Mouse (Mus musculus): ENCODE measurements around the gene Kat5. TPM values are rescaled to one million over a fixed set of nuclear protein-coding genes. Genes with fewer than 3 reads are reported as not detected.

The Kat5 gene
- 10.2 TPM for polyA plus RNA-seq (2015; fragmentation: Illumina TruSeq; extraction: RNeasy Lipid Tissue Mini Kit (QIAGEN cat#74804); ENCODE audit: insufficient read depth, low read depth, low replicate concordance)

DNA sequence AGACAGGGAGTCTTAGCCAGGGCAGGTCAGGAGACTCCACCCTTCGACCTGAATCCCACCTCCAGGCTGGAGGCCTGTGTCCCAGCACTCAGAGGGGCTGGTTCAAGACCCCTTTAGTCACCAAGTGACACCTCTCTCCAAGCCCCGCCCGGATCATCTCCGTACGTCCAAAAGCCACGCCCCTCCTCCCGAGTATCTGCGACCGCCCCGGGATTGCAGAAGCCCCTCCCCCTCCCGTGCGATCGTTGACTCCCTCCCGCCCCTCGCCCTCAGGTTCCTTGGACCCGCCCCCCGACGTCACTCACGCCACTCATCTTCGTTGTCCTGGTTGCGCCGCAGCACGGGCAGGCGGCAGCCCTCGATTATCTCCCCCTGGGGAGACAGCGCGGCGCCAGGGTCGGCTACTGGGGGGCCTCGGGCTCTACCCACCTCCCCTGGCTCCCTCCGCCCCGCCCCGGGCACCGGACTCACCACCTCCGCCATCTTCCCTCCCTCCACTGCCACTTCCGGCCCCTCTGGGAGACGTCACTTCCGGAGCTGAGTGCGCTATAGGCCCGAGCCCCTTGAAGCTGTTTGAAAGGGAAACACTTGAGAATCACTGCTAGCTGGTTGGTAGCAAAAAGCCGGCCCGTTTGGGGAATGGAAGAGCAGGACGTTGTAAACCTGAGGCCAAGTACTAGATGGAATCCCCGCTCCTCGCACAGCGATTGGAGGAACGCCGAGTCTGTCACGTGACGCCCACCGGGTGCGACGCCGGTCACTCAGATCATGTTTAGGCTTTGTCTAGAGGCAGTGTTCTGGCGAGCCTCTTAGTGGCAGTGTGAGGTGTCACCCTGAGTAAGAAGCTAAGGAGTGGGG is at the start of gene Kat5:
Gene Kat5 (minus strand): TSS at position 691 of the 858 bp plus-strand sequence.

DNA sequence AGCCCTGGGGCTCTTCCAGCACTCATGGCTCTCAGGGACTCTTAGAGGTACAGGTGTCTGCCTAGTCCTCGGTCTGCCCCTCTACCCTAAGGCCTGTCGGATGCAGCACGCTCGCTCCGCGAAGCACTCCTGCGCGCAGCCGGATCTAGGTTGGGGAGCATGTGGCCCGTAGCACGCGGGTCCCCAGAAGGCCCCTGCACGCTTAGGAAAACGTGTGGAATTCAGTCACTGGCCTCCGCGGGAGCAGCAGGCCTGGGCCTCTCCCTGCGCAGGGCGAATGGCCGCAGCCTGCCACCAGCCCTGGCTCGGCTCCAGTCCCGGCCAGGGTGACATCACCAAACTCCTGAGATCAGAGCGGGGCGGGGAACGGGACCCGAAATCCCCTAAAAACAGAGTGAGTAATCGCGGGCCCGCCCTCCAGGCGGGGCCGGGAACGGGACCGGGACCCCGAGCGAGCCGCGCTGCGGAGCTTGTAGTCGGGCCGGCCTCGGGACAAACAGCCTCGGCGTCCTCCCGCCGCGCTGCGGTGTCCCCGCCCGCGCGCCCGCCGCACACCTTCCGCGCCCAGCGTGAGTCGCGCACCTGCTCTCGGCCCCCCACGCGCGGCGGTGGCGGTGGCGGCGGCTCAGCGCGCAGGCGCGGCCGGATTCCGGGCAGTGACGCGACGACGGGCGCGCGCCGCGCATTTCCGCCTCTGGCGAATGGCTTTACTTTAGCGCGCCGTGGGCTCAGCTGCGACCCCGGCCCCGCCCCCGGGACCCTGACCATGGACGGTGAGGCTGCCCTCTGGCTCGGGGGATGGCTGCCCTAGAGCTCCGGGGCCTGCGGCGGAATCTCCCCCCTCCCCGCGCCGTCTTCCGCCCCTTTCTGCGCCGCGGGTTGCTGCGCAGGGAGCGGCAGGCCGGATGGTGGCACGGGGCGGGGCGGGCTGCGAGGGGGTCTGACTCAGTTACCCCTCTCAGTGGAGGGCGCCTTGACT is 27.3 kb upstream of the Kat5 start, which contains the start of gene Rela:
Gene Rela (plus strand): TSS at position 415 of the 979 bp plus-strand sequence.

DNA sequence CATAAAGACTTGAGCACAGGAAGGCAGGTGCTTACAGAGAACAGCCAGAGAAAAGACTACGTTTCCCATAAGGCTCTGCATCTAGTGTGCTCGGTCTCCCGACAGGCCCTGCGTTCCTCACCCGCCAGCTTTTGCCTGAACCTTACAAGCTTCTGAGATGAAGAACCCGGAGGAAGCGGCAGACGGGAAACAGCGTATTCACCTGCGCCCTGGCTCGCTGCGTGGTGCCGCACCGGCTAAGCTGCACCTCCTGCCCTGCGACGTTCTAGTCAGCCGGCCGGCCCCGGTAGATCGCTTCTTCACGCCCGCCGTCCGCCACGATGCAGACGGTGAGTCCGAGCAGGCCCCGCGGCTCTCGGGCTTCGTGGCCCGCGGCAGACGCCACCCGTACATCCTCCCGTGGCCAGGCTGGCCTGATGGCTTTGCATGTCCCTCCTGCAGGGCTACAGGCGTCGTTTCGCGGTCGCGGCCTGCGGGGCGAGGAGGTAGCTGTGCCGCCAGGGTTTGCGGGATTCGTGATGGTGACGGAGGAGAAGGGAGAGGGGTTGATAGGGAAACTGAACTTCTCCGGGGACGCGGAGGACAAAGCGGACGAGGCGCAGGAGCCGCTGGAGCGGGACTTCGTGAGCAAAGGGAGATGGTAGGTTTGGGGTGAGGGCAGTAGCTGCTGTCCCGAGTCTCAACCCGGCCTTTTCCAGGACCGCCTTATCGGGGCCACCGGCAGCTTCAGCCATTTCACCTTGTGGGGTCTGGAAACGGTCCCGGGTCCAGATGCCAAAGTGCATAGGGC is 8.1 kb downstream of the Kat5 start, which contains the start of gene Rnaseh2c:
Gene Rnaseh2c (plus strand): TSS at position 122 of the 790 bp plus-strand sequence.

DNA sequence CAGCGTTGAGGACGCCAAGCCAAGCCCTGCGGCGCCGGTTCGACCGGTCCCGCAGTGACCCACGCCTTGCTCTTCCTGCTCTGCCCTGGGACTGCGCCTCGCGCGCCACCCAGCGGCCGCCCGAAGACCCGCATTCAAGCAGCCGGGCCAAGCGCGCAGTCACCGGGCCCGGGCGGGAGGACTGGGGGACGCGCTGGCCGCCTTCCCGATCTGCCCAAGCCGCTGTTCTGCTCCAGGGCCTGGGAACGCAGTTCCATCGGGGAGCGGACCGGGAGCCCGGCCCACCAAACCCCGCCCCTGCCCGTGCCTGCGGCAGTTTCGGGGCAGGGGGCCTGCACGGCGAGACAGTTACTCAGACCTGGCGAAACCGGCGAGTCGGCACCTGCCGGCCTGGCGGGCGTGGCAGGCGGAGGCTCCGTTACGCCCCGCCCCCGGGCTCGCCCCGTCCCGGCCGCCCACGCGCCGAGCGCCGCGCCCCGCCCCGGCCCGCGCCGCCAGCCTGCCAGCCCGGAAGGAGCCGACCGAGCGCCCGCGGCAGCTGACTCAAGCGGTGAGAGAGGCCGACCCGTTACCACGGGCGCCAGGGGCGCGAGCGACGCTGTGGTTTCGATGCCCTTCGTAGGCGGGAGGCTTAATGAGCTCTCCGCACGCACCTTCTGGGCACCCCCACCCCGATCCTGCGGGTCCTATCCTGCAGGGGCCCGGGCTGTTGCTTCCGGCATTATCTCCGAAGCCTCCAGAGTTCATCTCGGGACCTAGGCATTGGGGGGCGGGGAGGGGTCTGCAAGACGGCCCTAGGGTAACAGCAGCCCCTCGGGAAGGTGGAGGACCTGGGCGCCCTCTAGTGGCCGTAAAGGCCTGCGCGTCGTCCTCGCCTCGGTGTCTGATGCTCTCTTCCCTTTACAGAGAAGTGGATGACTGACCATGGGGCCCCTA is 42.2 kb downstream of the Kat5 start, which contains the start of gene Ap5b1:
Gene Ap5b1 (plus strand): TSS at position 492 of the 936 bp plus-strand sequence.

DNA sequence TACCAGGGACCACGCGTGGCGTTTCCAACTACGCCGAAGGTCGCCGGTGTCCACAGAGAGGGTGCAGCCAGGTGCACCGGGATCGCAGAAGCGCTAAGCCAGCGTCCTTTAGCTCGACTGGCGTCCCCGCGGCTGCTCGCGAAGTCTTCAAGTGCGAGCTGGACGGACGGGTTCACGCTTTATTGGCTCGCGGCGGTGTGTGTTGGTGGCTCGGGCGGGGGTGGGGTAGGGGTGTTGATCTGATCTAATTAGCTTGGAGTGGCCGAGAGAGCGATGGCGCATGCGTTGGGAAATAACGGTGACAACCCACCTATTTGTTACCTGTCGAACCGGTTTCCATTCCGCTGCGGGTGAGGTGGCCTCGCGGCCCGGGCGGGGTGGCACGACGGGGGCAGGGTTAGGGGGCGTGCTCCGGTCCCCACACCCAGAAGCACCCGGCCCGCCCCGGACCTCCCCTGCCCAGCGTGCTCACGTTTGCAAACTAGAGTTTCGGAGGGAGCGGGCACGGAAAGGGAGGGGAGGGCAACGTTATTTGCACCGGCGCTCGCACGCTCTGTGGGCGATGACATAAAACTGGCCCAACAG is 49.5 kb downstream of the Kat5 start, which contains the start of gene Ovol1:
Gene Ovol1 (minus strand): TSS at position 190 of the 585 bp plus-strand sequence.

Other genes with a start within 250 kb of the Kat5 start
- 6.5 TPM for gene Eif1ad, start 243.5 kb downstream of the Kat5 start, polyA plus RNA-seq (2015; fragmentation: Illumina TruSeq; extraction: RNeasy Lipid Tissue Mini Kit (QIAGEN cat#74804); ENCODE audit: insufficient read depth, low read depth, low replicate concordance)
- gene Banf1, start 243.1 kb downstream of the Kat5 start, polyA plus RNA-seq (2015; fragmentation: Illumina TruSeq; extraction: RNeasy Lipid Tissue Mini Kit (QIAGEN cat#74804); ENCODE audit: insufficient read depth, low read depth, low replicate concordance) = 29.9 TPM
- 47.0 TPM for gene Sart1, start 221.5 kb downstream of the Kat5 start, polyA plus RNA-seq (2015; fragmentation: Illumina TruSeq; extraction: RNeasy Lipid Tissue Mini Kit (QIAGEN cat#74804); ENCODE audit: insufficient read depth, low read depth, low replicate concordance)
- 6.0 TPM for gene Tsga10ip, start 207.7 kb downstream of the Kat5 start, polyA plus RNA-seq (2015; fragmentation: Illumina TruSeq; extraction: RNeasy Lipid Tissue Mini Kit (QIAGEN cat#74804); ENCODE audit: insufficient read depth, low read depth, low replicate concordance)
- 51.3 TPM for gene Drap1, start 185.3 kb downstream of the Kat5 start, polyA plus RNA-seq (2015; fragmentation: Illumina TruSeq; extraction: RNeasy Lipid Tissue Mini Kit (QIAGEN cat#74804); ENCODE audit: insufficient read depth, low read depth, low replicate concordance)
- 12.1 TPM for gene AI837181, start 185.1 kb downstream of the Kat5 start, polyA plus RNA-seq (2015; fragmentation: Illumina TruSeq; extraction: RNeasy Lipid Tissue Mini Kit (QIAGEN cat#74804); ENCODE audit: insufficient read depth, low read depth, low replicate concordance)
- not detected for gene Fosl1, start 162.7 kb downstream of the Kat5 start, polyA plus RNA-seq (2015; fragmentation: Illumina TruSeq; extraction: RNeasy Lipid Tissue Mini Kit (QIAGEN cat#74804); ENCODE audit: insufficient read depth, low read depth, low replicate concordance)
- gene Ccdc85b, start 152.3 kb downstream of the Kat5 start, polyA plus RNA-seq (2015; fragmentation: Illumina TruSeq; extraction: RNeasy Lipid Tissue Mini Kit (QIAGEN cat#74804); ENCODE audit: insufficient read depth, low read depth, low replicate concordance) = 5.0 TPM
- gene Fibp, start 149.6 kb downstream of the Kat5 start, polyA plus RNA-seq (2015; fragmentation: Illumina TruSeq; extraction: RNeasy Lipid Tissue Mini Kit (QIAGEN cat#74804); ENCODE audit: insufficient read depth, low read depth, low replicate concordance) = 29.7 TPM
- 0.92 TPM for gene Ctsw, start 141.7 kb downstream of the Kat5 start, polyA plus RNA-seq (2015; fragmentation: Illumina TruSeq; extraction: RNeasy Lipid Tissue Mini Kit (QIAGEN cat#74804); ENCODE audit: insufficient read depth, low read depth, low replicate concordance)
- gene Efemp2, start 136.3 kb downstream of the Kat5 start, polyA plus RNA-seq (2015; fragmentation: Illumina TruSeq; extraction: RNeasy Lipid Tissue Mini Kit (QIAGEN cat#74804); ENCODE audit: insufficient read depth, low read depth, low replicate concordance) = 8.8 TPM
- gene Mus81, start 121.8 kb downstream of the Kat5 start, polyA plus RNA-seq (2015; fragmentation: Illumina TruSeq; extraction: RNeasy Lipid Tissue Mini Kit (QIAGEN cat#74804); ENCODE audit: insufficient read depth, low read depth, low replicate concordance) = 14.4 TPM
- gene Cfl1, start 119.8 kb downstream of the Kat5 start, polyA plus RNA-seq (2015; fragmentation: Illumina TruSeq; extraction: RNeasy Lipid Tissue Mini Kit (QIAGEN cat#74804); ENCODE audit: insufficient read depth, low read depth, low replicate concordance) = 65.0 TPM
- not detected for gene 1700020D05Rik, start 106.5 kb downstream of the Kat5 start, polyA plus RNA-seq (2015; fragmentation: Illumina TruSeq; extraction: RNeasy Lipid Tissue Mini Kit (QIAGEN cat#74804); ENCODE audit: insufficient read depth, low read depth, low replicate concordance)
- 3.4 TPM for gene Snx32, start 99.7 kb downstream of the Kat5 start, polyA plus RNA-seq (2015; fragmentation: Illumina TruSeq; extraction: RNeasy Lipid Tissue Mini Kit (QIAGEN cat#74804); ENCODE audit: insufficient read depth, low read depth, low replicate concordance)
- gene Ovol1, start 49.6 kb downstream of the Kat5 start, polyA plus RNA-seq (2015; fragmentation: Illumina TruSeq; extraction: RNeasy Lipid Tissue Mini Kit (QIAGEN cat#74804); ENCODE audit: insufficient read depth, low read depth, low replicate concordance) = 0.89 TPM
- gene Ap5b1, start 42.2 kb downstream of the Kat5 start, polyA plus RNA-seq (2015; fragmentation: Illumina TruSeq; extraction: RNeasy Lipid Tissue Mini Kit (QIAGEN cat#74804); ENCODE audit: insufficient read depth, low read depth, low replicate concordance) = 0.85 TPM
- 19.0 TPM for gene Rnaseh2c, start 8.4 kb downstream of the Kat5 start, polyA plus RNA-seq (2015; fragmentation: Illumina TruSeq; extraction: RNeasy Lipid Tissue Mini Kit (QIAGEN cat#74804); ENCODE audit: insufficient read depth, low read depth, low replicate concordance)
- gene Rela, start 27.2 kb upstream of the Kat5 start, polyA plus RNA-seq (2015; fragmentation: Illumina TruSeq; extraction: RNeasy Lipid Tissue Mini Kit (QIAGEN cat#74804); ENCODE audit: insufficient read depth, low read depth, low replicate concordance) = 13.3 TPM
- 14.3 TPM for gene Sipa1, start 53.5 kb upstream of the Kat5 start, polyA plus RNA-seq (2015; fragmentation: Illumina TruSeq; extraction: RNeasy Lipid Tissue Mini Kit (QIAGEN cat#74804); ENCODE audit: insufficient read depth, low read depth, low replicate concordance)
- gene Map3k11, start 78.5 kb upstream of the Kat5 start, polyA plus RNA-seq (2015; fragmentation: Illumina TruSeq; extraction: RNeasy Lipid Tissue Mini Kit (QIAGEN cat#74804); ENCODE audit: insufficient read depth, low read depth, low replicate concordance) = 13.6 TPM
- 20.4 TPM for gene Pcnx3, start 78.7 kb upstream of the Kat5 start, polyA plus RNA-seq (2015; fragmentation: Illumina TruSeq; extraction: RNeasy Lipid Tissue Mini Kit (QIAGEN cat#74804); ENCODE audit: insufficient read depth, low read depth, low replicate concordance)
- gene Kcnk7, start 94.1 kb upstream of the Kat5 start, polyA plus RNA-seq (2015; fragmentation: Illumina TruSeq; extraction: RNeasy Lipid Tissue Mini Kit (QIAGEN cat#74804); ENCODE audit: insufficient read depth, low read depth, low replicate concordance) = not detected
- gene Ehbp1l1, start 116.1 kb upstream of the Kat5 start, polyA plus RNA-seq (2015; fragmentation: Illumina TruSeq; extraction: RNeasy Lipid Tissue Mini Kit (QIAGEN cat#74804); ENCODE audit: insufficient read depth, low read depth, low replicate concordance) = 4.9 TPM
- gene Fam89b, start 119.4 kb upstream of the Kat5 start, polyA plus RNA-seq (2015; fragmentation: Illumina TruSeq; extraction: RNeasy Lipid Tissue Mini Kit (QIAGEN cat#74804); ENCODE audit: insufficient read depth, low read depth, low replicate concordance) = 21.9 TPM
- 44.0 TPM for gene Ltbp3, start 130.7 kb upstream of the Kat5 start, polyA plus RNA-seq (2015; fragmentation: Illumina TruSeq; extraction: RNeasy Lipid Tissue Mini Kit (QIAGEN cat#74804); ENCODE audit: insufficient read depth, low read depth, low replicate concordance)
- gene Scyl1, start 161.2 kb upstream of the Kat5 start, polyA plus RNA-seq (2015; fragmentation: Illumina TruSeq; extraction: RNeasy Lipid Tissue Mini Kit (QIAGEN cat#74804); ENCODE audit: insufficient read depth, low read depth, low replicate concordance) = 21.4 TPM